Mouse (Mus musculus) thymus, postnatal 36 days (tissue): ENCODE data around the gene Tagap1.
"Not testable (repeated sequence)": the region's sequence is repeated elsewhere in the genome, so short reads cannot be mapped to it uniquely, and the experiment has no call there.

Source experiments
- DNase-seq, 2 experiments: peaks; one replicate each; pipeline ENCODE4 v3.0.0; 2022; ENCODE audit warnings: mixed read lengths in 2 of 2

The Tagap1 gene

GRCm38 (mm10) chr17:6961181-6962000 is 435 bp upstream of the Tagap1 start:
- DNase-seq: peak; percentile 37 to 51

- DNase-seq: not testable (repeated sequence)
These were observed 607 bp downstream of the Tagap1 start for GRCm38 (mm10) chr17:6960349-6960748.

DNA sequence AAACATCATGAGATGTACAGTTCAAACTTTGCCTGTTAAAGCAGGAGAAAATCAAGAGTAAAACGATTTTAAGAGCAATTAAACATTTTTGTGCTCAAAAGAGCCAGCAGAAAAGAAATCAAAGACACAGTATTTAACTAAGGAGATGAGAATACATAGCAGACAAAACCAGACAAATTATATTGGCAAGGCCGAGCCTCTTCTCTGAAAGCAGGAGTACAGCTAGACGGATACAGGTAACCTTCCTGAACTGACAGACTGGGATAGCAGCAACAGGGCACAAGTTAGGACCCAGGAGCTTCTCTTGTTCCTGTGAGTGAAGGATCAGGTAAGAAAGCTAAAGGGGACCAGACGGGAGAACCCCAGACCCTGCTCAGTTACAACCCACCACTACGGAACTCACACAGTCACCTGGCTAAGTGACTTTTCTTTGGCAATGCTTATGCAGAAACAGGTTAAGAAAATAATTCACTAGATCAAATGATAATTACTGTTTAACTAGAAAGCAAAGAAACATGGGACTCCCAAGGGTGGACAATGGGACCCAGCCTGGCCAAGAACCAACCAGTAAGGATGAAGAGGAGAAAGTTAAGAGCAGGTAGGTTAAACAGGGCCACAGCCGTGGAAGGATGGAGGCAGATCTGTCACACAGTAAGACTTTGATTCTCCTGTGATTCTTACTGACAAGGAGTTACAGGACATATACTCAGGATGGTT is 1.3 kb downstream of the Tagap1 start:
- DNase-seq: not testable (repeated sequence)

DNA sequence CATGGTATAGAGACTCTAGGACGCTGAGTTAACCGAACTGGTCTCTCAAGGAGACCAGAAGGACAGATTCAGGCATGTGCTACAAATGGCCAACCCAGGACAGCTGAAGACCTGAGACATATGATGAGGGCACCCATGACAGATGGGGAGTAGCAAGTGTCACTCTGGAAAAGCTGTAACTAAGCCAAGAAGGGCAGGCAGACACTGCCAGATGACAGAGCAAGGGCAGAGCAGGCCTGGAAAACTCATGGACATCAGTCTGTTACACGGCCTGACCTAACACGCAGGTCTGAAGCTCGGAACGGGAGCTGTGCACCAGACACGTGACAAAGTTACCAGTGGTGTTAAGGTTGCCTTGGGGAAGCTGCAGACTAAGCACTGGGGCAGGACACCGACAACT is 2.1 kb downstream of the Tagap1 start:
- DNase-seq: not testable (repeated sequence)

- not testable (repeated sequence) for DNase-seq
These were observed 12.2 kb downstream of the Tagap1 start for GRCm38 (mm10) chr17:6948769-6949228.

- peak; percentile 86 to 88 for DNase-seq
These were observed 12.8 kb downstream of the Tagap1 start, which contains the start of gene Rsph3b for GRCm38 (mm10) chr17:6947984-6948768. TSS of gene Rsph3b (minus strand) at chr17:6948682.

DNA sequence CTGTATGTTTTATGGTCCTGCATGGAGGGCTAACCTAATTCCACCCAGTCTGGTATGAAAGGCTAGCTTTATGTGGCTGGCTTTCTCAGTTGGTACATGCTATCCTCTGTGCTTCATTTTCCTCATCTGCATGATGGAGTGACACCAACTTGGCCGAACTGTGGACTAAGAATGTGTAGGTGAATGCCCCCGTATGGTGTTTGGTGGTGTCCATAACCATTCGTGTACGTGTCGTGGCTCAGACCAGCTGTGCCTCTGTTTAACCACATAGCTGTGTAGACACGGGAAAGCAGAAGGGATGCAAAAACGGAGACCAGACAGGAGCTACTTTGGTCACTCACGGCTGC is 13.3 kb downstream of the Tagap1 start:
- DNase-seq: not testable (repeated sequence)

GRCm38 (mm10) chr17:6942560-6942959 is 18.4 kb downstream of the Tagap1 start:
- DNase-seq: not testable (repeated sequence)

GRCm38 (mm10) chr17:6931625-6932024 is 29.3 kb downstream of the Tagap1 start:
- not testable (repeated sequence) for DNase-seq

DNA sequence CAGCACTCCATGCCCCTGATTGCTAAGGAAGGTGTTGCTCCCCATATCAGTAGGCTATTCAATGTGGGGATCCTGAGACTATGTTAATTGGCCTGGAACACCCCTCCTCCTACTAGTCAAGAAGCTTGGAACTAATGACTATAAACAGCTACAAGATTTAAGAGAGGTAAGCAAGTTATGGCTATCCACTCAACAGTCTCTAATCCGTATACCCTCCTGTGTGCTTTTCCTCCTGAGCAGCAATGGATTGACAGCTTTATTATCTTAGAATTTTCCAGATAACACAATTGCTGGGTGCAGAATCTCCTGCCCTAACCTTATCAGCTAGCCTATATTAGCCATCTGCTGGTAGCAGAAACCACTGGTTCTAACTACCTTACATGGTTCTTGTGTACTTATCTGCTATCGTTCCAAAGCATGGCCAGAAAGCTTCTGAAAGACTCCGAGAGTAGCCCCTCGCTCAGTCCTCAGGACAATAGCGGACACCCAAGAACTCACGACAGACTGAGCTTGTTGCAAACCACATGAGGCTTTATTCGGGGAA is 40.5 kb downstream of the Tagap1 start:
- not testable (repeated sequence) for DNase-seq

GRCm38 (mm10) chr17:6919388-6919787 is 41.6 kb downstream of the Tagap1 start:
- not testable (repeated sequence) for DNase-seq

DNA sequence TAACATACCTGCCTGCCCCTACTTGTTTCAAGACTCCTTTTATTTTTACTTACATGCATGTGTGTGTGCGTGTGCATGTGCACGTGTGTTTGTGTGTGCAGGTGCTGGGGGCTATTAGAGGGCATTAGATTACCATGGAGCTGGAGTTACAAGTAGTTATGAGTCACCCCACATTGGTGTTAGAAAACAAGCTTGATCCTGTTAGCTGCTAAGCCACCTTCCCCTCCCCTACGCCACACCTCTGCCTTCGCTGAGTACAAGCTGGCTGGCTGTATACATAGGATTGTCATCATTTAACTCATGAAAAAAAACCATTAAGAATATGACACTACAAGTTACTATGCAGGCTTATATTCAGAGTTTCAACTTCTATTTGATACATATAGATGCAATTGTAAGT is 45.7 kb downstream of the Tagap1 start:
- not testable (repeated sequence) for DNase-seq

DNA sequence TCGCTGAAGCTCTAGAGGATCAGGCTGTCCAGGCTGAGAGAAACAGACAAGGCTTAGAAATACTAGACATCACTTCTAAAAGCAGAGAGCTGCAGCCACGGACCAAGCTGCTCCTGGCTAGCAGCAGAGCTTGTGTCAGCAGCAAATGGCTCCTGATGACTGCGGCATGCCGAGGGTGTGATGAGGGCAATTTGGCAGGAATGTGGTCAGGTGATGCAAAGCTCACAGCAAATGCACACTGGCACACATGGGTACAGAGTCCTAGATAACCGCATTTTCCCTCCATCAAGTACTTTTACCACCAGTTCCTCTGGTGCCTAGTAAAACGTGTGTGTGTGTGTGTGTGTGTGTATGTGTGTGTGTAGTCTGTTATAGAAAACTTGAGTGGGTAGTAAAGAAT is 46.9 kb downstream of the Tagap1 start:
- not testable (repeated sequence) for DNase-seq
